Mouse (Mus musculus): ENCODE data around the gene Kif26b.

DNA sequence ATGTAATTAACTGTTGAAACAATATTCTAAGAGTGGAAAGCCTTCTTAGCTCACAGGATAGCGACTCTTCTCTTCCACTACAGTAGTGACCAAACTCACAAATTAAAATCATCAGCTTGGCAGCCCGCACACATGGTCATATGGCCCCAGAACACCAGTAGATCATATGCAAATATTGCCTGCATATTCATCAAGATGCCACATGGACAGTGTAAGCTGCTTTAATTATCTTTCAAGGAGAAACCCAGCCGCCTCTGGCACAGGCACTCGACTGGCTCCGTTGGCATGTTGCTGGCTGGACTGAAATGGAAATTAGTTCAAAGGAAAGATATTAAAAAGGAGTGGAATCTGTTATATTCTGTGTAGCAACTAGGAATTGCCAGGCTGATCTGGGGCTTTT, 6.5 kb upstream of the Kif26b start:
- TF ChIP-seq POLR2A (IDR thresholded peaks at IDR 0.05; ENCODE audit: insufficient read depth, low read depth, low read length) (no peak), CTCF (IDR thresholded peaks at IDR 0.05; ENCODE audit: insufficient read depth, low read depth, low read length) (no peak)
